Mouse (Mus musculus): ENCODE results near the gene Gm45021. TPM values are rescaled to one million over a fixed set of nuclear protein-coding genes. Genes with fewer than 3 reads are reported as not detected.
A peak's percentile ranks its signal among the peaks of the same experiment; 100 is the strongest.

Gene Gm45021
- not detected for total RNA-seq (2021)

GRCm38 (mm10) chr6:48589194-48589750 lies at the start of gene Gm45021:
TSS of gene Gm45021 (plus strand) at chr6:48589610.
- DNase-seq: no peak

GRCm38 (mm10) chr6:48539860-48540259 lies 49.5 kb upstream of the Gm45021 start:
- DNase-seq: no peak

GRCm38 (mm10) chr6:48540721-48541120 lies 48.7 kb upstream of the Gm45021 start:
- DNase-seq: no peak

GRCm38 (mm10) chr6:48541560-48542450 lies 47.6 kb upstream of the Gm45021 start:
- DNase-seq: no peak

DNA sequence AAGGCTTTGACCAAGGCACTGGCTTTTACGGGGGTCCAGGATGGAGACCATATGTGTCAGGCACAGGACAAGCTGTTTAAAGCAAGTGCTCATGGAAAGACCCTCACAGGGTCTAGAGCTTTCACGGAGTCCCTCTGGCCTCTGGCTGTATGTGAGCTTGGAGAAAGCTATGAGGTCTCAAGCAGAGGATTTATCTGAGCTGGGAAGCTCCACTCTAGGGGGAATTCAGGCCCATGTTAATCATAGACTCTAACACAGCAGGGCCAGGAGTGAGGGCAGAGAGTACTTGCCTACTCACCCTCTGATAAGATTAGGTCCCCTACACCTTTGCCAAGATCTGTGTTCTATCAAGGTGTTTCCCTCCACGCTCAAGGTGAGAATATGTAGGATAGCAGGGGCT lies 46.8 kb upstream of the Gm45021 start:
- DNase-seq: no peak

DNA sequence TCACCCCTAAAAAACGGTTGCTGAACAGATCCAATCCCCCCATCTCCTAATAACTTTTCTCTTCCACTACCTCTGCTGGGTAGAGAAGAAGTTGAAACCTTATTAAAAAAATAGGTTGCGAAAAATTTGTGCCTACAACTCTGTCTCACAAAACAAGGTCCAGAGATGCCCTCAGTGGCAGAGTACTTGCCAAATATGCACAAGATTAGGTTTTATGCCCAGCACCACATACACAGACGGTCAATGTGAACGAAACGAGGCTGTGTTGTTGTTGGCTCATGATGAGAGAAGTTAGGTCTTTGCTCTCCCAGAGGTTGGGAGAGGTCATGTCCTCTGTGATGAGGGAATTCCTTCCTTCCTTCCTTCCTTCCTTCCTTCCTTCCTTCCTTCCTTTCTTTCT lies 44.2 kb upstream of the Gm45021 start:
- no peak for DNase-seq

- DNase-seq: peak; percentile 55
These were observed 43.1 kb upstream of the Gm45021 start for GRCm38 (mm10) chr6:48546271-48546670.

- no peak for DNase-seq
These were observed 42.6 kb upstream of the Gm45021 start for GRCm38 (mm10) chr6:48546858-48547257.

GRCm38 (mm10) chr6:48548314-48548713 lies 41.1 kb upstream of the Gm45021 start:
- DNase-seq: no peak

DNA sequence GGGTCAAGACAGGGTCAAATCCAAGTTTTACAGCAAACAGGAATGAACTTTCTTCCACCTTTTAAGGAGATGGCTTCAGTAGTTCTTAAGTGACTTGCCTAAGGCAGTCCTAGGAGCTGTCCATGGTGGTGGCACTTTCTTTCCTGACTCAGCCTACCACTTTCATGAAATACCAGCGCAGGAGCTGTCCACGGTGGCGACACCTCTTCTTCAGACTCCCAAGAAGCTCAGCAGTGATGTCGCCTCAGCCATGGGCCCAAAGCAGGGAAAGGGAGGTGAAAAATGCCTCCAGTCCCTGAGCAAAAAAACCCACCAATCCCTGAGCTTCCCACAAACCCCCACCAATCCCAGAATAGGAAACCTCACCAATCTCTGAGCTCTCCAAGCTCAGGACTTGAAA lies 36.5 kb upstream of the Gm45021 start:
- DNase-seq: no peak

- DNase-seq: no peak
These were observed 35.6 kb upstream of the Gm45021 start for GRCm38 (mm10) chr6:48553819-48554218.

GRCm38 (mm10) chr6:48554280-48555103 lies 34.9 kb upstream of the Gm45021 start, which contains the start of gene Lrrc61:
TSS of gene Lrrc61 (plus strand) at chr6:48554796.
- DNase-seq: peak; percentile 99

- peak; percentile 55 for DNase-seq
These were observed 34.1 kb upstream of the Gm45021 start for GRCm38 (mm10) chr6:48555104-48555890.

- no peak for DNase-seq
These were observed 33.5 kb upstream of the Gm45021 start for GRCm38 (mm10) chr6:48555956-48556355.

DNA sequence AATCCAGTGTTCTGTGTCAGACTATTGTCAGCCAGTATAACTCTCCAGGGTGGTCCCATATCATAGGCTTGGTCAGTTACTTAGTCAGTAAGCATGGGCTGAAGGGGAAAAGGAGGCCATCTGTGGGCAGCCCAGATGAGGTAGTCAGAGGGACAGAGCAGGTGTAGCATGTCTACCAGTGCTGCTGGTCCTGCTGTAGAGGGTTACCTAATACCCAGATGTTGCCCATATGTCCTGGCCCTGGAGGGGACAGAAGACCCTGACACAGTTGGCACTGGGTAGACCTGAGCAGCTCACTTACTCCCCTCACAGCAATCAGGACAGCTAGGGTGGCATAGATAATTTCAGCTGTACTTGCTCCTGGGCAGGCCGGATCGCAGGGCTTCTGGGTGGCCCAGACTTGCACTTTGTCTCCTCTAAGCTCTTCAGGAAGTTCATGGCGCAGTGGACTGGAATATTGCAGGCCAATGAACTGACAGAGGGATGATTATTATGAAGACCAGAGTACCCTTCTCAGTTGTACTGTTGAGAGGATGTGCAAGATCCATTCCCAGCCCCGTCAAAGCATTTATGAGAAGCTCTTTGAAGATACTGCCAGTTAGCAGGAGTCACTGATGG lies 23.6 kb upstream of the Gm45021 start:
- no peak for DNase-seq

GRCm38 (mm10) chr6:48566312-48566711 lies 23.1 kb upstream of the Gm45021 start:
- peak; percentile 86 for DNase-seq

DNA sequence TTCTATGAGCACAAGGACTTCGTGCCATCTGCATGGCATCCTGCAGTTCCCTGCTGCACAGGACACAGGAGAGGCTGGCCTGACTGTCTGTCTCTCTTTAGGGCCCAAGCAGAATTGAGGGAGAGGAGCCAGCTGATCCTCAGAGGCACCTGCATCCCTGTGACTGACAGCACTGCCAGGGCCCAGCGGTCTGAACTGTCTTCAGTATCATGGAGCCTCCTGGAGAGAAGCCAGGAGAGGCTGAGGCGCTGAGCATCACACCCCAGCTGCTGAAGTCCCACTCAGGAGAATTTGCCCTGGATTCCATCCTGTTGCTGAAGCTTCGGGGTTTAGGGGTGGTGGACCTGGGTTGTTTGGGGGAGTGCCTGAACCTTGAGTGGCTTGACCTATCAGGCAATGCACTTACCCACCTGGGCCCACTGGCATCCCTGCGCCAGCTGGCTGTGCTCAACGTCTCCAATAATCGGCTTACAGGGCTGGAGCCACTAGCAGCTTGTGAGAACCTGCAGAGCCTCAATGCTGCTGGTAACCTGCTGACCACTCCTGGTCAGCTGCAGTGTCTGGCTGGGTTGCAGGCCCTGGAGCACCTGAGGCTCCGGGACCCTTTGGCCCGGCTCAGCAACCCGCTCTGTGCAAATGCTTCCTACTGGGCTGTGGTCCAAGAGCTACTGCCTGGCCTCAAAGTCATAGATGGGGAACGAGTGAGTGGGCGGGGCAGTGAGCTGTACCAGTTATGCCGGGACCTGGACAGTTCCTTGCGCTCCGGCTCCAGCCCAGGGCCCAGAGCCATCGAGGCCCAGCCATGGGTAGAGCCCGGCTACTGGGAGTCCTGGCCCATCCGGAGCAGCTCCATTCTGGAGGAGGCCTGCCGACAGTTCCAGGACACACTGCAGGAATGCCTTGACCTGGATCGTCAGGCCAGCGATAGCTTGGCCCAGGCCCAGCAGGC lies 21.1 kb upstream of the Gm45021 start:
- peak; percentile 71 for DNase-seq

DNA sequence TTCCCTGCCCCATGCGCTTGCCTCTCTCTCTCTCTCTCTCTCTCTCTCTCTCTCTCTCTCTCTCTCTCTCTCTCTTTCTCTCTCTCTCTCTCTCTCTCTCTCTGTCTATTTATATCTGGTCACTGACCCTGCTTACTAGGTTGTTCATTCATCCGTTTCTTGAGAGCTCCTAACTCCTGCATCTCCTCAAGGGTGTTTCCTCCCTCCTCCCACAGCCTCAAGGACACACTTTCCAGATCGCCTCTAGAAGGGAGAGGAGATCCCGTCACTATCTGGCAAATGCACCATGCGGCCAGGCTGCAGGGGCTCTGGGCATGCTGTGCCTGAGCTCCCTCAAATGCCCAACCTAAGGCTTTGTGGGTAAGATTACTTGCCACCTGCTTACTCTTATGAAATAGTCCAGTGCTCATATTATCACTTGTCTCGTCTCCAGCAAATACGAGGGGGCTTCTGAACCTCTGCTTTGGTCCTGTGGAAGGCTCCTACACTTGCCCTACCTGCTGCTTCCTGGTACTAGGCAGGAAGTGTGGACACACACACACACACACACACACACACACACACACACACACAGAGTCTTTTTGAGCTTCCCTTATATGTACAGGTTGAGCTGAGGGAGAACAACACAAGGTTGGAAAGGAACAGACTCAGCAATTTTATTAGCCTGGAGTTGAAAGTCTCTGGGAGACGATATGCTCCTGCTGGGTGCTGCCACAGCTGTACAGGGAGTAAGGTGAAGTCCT lies 20.2 kb upstream of the Gm45021 start:
- DNase-seq: no peak

GRCm38 (mm10) chr6:48572014-48572413 lies 17.4 kb upstream of the Gm45021 start:
- no peak for DNase-seq

DNA sequence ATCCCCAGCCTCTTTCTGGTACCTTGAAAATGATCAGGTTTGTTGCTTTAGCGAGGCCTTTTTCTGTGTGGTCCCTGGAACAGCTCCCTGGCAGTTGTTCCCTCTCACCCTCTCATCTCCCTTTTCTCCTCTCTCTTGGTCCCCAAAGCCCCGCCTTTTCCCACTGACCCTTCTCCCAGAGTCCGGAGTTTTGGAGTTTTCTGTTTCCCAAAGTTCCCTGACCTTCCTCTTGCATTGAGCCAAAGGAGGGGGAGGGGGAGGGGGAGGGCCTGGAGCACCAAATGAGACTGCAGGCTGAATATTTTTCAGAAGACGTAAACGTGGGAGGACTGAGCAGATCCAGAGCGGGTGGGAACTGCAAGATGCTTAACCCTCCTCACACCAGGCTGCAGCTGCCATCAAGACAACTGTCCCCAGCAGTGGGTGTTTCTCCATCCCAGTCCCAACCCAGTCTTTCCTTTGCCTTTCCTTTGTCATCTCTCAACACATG lies 16.8 kb upstream of the Gm45021 start, which contains the start of gene Rarres2:
Gene Rarres2, minus strand, starts transcription at position 218 of the 490 bp plus-strand sequence.
- peak; percentile 67 for DNase-seq

All from heart, postnatal 4 days (tissue).